Mouse (Mus musculus) spleen, adult 2 months (tissue): Measurements from ENCODE around the gene Maz.

Experiments
- CTCF ChIP-seq: fragments of 200-500 bp; IDR thresholded peaks from 2 replicates; pipeline ENCODE4 v1.5.1; 2011; ENCODE audit warnings: mild to moderate bottlenecking, inconsistent platforms; ENCODE audit not compliant: insufficient read depth, insufficient read length, insufficient replicate concordance; ENCODE audit errors: extremely low read depth
- POLR2A ChIP-seq: fragments of 200-500 bp; IDR thresholded peaks from 2 replicates; pipeline ENCODE4 v1.6.1; 2011; ENCODE audit warnings: low read depth, low read length, inconsistent platforms

- TF ChIP-seq CTCF (no peak), POLR2A (no peak)
Observed at GRCm38 (mm10) chr7:126975893-126975949, 51.1 kb downstream of the Maz start, which contains the start of gene Cdipt.
